Mouse (Mus musculus): ENCODE measurements around the gene Ms4a15. TPM values are rescaled to one million over a fixed set of nuclear protein-coding genes. Genes with fewer than 3 reads are reported as not detected.

Gene Ms4a15
- polyA plus RNA-seq, 1 experiment from 2014 or later, result 0.87 TPM

DNA sequence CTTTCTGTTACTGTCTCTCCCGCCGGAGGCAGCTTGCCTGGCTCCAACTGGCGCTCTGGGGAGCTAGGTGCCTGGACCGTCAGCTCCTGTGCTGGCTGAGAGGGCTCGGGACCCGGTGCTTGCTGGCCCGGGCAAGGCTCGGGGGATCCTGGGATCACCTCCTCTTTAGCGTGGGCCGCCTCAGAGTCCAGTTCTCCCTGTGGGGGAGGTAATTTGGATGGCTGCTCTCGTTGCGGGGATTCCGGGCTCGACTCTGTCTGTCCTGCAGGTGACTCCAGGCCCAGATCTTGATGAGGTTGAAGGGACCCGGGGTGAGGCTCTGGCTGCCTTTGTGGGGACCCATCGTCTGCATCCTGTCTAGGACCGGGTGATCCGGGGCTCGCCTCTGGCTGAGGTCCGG, 44.6 kb downstream of the Ms4a15 start:
- Histone ChIP-seq H3K9me3 (ENCODE audit: control insufficient read depth, low read length) (no peaks in the 10 kb centered on the region), H3K27ac (ENCODE audit: low read length) (no peak overlapping the region), H3K27me3 (replicated peaks; ENCODE audit: control insufficient read depth, insufficient read depth, low read length) (no peaks in the 10 kb centered on the region), H3K36me3 (ENCODE audit: control insufficient read depth, insufficient read depth) (peaks cover 12% of the 10 kb centered on the region), H3K9ac (replicated peaks; ENCODE audit: low read depth, low read length) (peak overlapping the region; percentile 58), H3K4me1 (replicated peaks; ENCODE audit: control insufficient read depth, insufficient read depth, low read length) (peaks cover 23% of the 10 kb centered on the region), H3K4me3 (replicated peaks; ENCODE audit: low read length) (peak overlapping the region; percentile 69), H3K4me2 (ENCODE audit: low read length) (peak overlapping the region; percentile 94)
- under 1% methylated on average over 20 of the region's 20 CpGs for WGBS
- ATAC-seq, result peak; percentile 0; the same call in 1 of the 2 replicates

GRCm38 (mm10) chr19:10947219-10947618, 45.8 kb downstream of the Ms4a15 start:
- ATAC-seq, result no peak
- peak overlapping the region; percentile 69; the same call in 1 of the 2 replicates for H3K4me3 ChIP-seq (replicated peaks; ENCODE audit: low read length)
- no peak overlapping the region for H3K27ac ChIP-seq (ENCODE audit: low read length)
- 88% methylated on average over 5 of the region's 5 CpGs for WGBS
- peak overlapping the region; percentile 58; the same call in 1 of the 2 replicates for H3K9ac ChIP-seq (replicated peaks; ENCODE audit: low read depth, low read length)
- H3K4me2 ChIP-seq (ENCODE audit: low read length), result peak overlapping the region; percentile 94
- peaks cover 17% of the 10 kb centered on the region for H3K36me3 ChIP-seq (ENCODE audit: control insufficient read depth, insufficient read depth)
- peaks cover 23% of the 10 kb centered on the region for H3K4me1 ChIP-seq (replicated peaks; ENCODE audit: control insufficient read depth, insufficient read depth, low read length)
- no peaks in the 10 kb centered on the region for H3K27me3 ChIP-seq (replicated peaks; ENCODE audit: control insufficient read depth, insufficient read depth, low read length)
- H3K9me3 ChIP-seq (ENCODE audit: control insufficient read depth, low read length), result no peaks in the 10 kb centered on the region

- Histone ChIP-seq H3K4me2 (ENCODE audit: low read length) (no peak overlapping the region), H3K27ac (ENCODE audit: low read length) (no peak overlapping the region), H3K9me3 (ENCODE audit: control insufficient read depth, low read length) (no peaks in the 10 kb centered on the region), H3K9ac (replicated peaks; ENCODE audit: low read depth, low read length) (no peak overlapping the region), H3K36me3 (ENCODE audit: control insufficient read depth, insufficient read depth) (peaks cover 18% of the 10 kb centered on the region), H3K4me1 (replicated peaks; ENCODE audit: control insufficient read depth, insufficient read depth, low read length) (peaks cover 23% of the 10 kb centered on the region), H3K4me3 (replicated peaks; ENCODE audit: low read length) (no peak overlapping the region), H3K27me3 (replicated peaks; ENCODE audit: control insufficient read depth, insufficient read depth, low read length) (no peaks in the 10 kb centered on the region)
- no peak for ATAC-seq
- 86% methylated on average over 3 of the region's 3 CpGs for WGBS
Observed at GRCm38 (mm10) chr19:10946506-10946905, 46.5 kb downstream of the Ms4a15 start.

DNA sequence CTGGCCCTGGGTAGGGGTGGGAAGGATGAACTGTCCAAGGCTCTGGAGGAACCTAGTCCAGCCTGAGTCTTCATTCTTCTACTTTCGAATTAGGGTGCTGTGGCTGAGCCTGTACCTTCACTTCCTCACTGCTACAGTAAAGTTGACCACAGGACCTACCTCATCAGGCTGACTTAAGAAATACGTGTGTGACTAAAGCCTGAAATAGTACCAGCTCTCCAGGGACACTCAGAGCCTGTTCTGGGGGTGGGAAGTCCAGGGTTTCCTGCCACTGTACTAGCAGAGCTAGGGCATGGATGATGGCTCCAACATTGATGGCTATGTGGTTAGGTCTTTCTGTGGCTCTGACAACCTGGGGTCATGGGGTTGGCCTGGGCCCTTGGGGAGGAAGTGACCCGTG, 49.1 kb downstream of the Ms4a15 start:
- Histone ChIP-seq H3K27ac (ENCODE audit: low read length) (no peak overlapping the region), H3K9ac (replicated peaks; ENCODE audit: low read depth, low read length) (no peak overlapping the region), H3K9me3 (ENCODE audit: control insufficient read depth, low read length) (no peaks in the 10 kb centered on the region), H3K36me3 (ENCODE audit: control insufficient read depth, insufficient read depth) (peaks cover 18% of the 10 kb centered on the region), H3K4me2 (ENCODE audit: low read length) (no peak overlapping the region), H3K4me1 (replicated peaks; ENCODE audit: control insufficient read depth, insufficient read depth, low read length) (peaks cover 37% of the 10 kb centered on the region), H3K27me3 (replicated peaks; ENCODE audit: control insufficient read depth, insufficient read depth, low read length) (no peaks in the 10 kb centered on the region), H3K4me3 (replicated peaks; ENCODE audit: low read length) (no peak overlapping the region)
- 90% methylated on average over 3 of the region's 3 CpGs for WGBS
- ATAC-seq, result no peak

DNA sequence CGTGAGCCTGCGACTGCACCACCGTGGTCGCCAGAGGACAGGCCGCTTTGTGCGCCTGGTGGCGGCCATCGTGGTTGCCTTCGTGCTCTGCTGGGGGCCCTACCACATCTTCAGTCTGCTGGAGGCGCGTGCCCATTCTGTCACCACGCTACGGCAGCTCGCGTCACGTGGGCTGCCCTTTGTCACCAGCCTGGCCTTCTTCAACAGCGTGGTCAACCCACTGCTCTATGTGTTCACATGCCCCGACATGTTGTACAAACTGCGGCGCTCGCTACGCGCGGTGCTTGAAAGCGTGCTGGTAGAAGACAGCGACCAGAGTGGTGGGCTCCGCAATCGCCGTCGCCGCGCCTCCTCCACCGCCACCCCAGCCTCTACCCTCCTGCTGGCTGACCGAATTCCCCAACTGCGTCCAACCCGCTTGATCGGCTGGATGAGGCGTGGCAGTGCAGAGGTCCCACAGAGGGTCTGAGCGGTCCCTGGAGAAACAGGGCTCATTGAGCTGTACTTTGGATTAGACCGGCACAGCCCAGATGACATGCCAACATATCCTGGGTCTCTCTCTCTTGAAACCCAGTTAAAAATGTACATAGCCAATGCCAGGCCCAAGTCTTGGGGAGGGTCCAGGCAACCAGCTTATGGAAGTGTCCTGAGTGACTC, 52.1 kb downstream of the Ms4a15 start:
- Histone ChIP-seq H3K9me3 (ENCODE audit: control insufficient read depth, low read length) (no peaks in the 10 kb centered on the region), H3K4me1 (replicated peaks; ENCODE audit: control insufficient read depth, insufficient read depth, low read length) (peaks cover 14% of the 10 kb centered on the region), H3K27me3 (replicated peaks; ENCODE audit: control insufficient read depth, insufficient read depth, low read length) (no peaks in the 10 kb centered on the region), H3K4me2 (ENCODE audit: low read length) (peak overlapping the region; percentile 87), H3K4me3 (replicated peaks; ENCODE audit: low read length) (peak overlapping the region; percentile 42), H3K36me3 (ENCODE audit: control insufficient read depth, insufficient read depth) (peaks cover 18% of the 10 kb centered on the region), H3K27ac (ENCODE audit: low read length) (peak overlapping the region; percentile 48), H3K9ac (replicated peaks; ENCODE audit: low read depth, low read length) (peak overlapping the region; percentile 69)
- peak; percentile 80 for ATAC-seq
- WGBS, result under 1% methylated on average over 40 of the region's 40 CpGs

DNA sequence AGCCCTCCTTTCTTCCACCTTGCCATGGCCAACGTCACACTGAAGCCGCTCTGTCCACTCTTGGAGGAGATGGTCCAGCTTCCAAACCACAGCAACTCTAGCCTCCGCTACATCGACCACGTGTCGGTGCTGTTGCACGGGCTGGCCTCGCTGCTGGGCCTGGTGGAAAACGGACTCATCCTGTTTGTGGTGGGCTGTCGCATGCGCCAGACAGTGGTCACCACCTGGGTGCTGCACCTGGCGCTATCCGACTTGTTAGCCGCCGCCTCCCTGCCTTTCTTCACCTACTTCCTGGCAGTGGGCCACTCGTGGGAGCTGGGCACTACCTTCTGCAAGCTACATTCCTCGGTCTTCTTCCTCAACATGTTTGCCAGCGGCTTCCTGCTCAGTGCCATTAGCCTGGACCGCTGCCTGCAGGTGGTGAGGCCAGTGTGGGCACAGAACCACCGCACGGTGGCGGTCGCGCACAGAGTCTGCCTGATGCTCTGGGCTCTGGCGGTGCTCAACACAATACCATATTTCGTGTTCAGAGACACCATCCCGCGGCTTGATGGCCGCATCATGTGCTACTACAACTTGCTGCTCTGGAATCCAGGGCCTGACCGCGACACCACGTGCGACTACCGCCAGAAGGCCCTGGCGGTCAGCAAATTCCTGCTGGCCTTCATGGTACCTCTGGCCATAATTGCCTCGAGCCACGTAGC, 52.8 kb downstream of the Ms4a15 start:
- peak overlapping the region; percentile 42 for H3K4me3 ChIP-seq (replicated peaks; ENCODE audit: low read length)
- peak overlapping the region; percentile 48 for H3K27ac ChIP-seq (ENCODE audit: low read length)
- ATAC-seq, result peak; percentile 94
- peaks cover 18% of the 10 kb centered on the region for H3K36me3 ChIP-seq (ENCODE audit: control insufficient read depth, insufficient read depth)
- peak overlapping the region; percentile 69 for H3K9ac ChIP-seq (replicated peaks; ENCODE audit: low read depth, low read length)
- H3K4me2 ChIP-seq (ENCODE audit: low read length), result peak overlapping the region; percentile 87
- H3K27me3 ChIP-seq (replicated peaks; ENCODE audit: control insufficient read depth, insufficient read depth, low read length), result no peaks in the 10 kb centered on the region
- peaks cover 14% of the 10 kb centered on the region for H3K4me1 ChIP-seq (replicated peaks; ENCODE audit: control insufficient read depth, insufficient read depth, low read length)
- no peaks in the 10 kb centered on the region for H3K9me3 ChIP-seq (ENCODE audit: control insufficient read depth, low read length)
- 17% methylated on average over 37 of the region's 37 CpGs for WGBS

- H3K4me1 ChIP-seq (replicated peaks; ENCODE audit: control insufficient read depth, insufficient read depth, low read length), result peaks cover 14% of the 10 kb centered on the region
- H3K36me3 ChIP-seq (ENCODE audit: control insufficient read depth, insufficient read depth), result peaks cover 8% of the 10 kb centered on the region
- no peak overlapping the region for H3K4me3 ChIP-seq (replicated peaks; ENCODE audit: low read length)
- no peak overlapping the region for H3K4me2 ChIP-seq (ENCODE audit: low read length)
- H3K27me3 ChIP-seq (replicated peaks; ENCODE audit: control insufficient read depth, insufficient read depth, low read length), result no peaks in the 10 kb centered on the region
- no peak overlapping the region for H3K9ac ChIP-seq (replicated peaks; ENCODE audit: low read depth, low read length)
- no peaks in the 10 kb centered on the region for H3K9me3 ChIP-seq (ENCODE audit: control insufficient read depth, low read length)
- 68% methylated on average over 3 of the region's 3 CpGs for WGBS
- no peak overlapping the region for H3K27ac ChIP-seq (ENCODE audit: low read length)
- no peak for ATAC-seq
Observed at GRCm38 (mm10) chr19:10938771-10939170, 54.3 kb downstream of the Ms4a15 start.

DNA sequence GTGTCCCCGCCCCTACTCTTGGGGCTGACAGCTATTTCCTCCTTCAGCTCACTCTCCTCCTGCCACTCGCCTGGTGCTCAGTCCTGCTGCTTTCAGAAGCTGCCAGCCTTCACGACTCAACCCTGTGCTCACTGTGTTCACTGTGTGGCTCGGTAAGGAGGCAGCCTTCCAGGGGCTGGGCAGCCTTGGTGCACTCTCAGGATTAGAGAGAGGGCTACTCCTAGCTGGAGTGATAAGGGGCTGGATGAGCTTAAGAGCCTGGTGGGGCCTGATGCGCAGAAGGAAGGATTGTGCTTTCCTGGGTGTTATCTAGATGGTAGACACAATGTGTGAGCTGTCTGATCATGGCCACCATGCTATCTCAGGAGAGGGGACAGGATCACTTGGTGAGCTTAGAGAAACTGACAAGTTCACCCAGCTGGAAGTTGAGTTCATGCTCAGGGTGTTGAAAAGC, 55.9 kb downstream of the Ms4a15 start, which contains the start of gene Ptgdr2:
TSS of gene Ptgdr2 (plus strand) at position 51 of the 454 bp plus-strand sequence.
- no peaks in the 10 kb centered on the region for H3K9me3 ChIP-seq (ENCODE audit: control insufficient read depth, low read length)
- no peak within 1 kb of the TSS for H3K9ac ChIP-seq (replicated peaks; ENCODE audit: low read depth, low read length)
- no peak within 1 kb of the TSS for H3K4me2 ChIP-seq (ENCODE audit: low read length)
- no peak within 1 kb of the TSS for H3K4me3 ChIP-seq (replicated peaks; ENCODE audit: low read length)
- no peak for ATAC-seq
- peaks cover under 1% of the 10 kb centered on the region; the same call in 1 of the 2 replicates for H3K36me3 ChIP-seq (ENCODE audit: control insufficient read depth, insufficient read depth)
- WGBS, result 65% methylated on average over 5 of the region's 5 CpGs
- H3K4me1 ChIP-seq (replicated peaks; ENCODE audit: control insufficient read depth, insufficient read depth, low read length), result peaks cover 14% of the 10 kb centered on the region
- no peak within 1 kb of the TSS for H3K27ac ChIP-seq (ENCODE audit: low read length)
- H3K27me3 ChIP-seq (replicated peaks; ENCODE audit: control insufficient read depth, insufficient read depth, low read length), result no peaks in the 10 kb centered on the region

DNA sequence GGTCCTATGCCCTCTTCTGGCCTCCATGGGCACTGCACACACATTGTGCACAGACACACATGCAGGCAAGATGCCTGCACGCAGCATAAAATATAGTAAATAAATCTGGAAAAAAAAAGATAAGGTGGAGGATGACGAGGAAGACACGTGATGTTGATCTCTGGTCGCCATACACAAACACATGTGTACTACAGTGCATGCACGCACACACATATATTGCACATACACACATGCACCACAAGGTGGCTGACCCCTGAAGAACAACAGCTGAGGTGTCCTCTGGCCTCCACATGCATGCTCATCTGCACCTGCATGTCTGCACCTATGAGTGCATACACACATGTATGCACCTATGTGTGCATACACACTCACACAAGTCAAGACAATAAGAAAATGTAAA, 57.0 kb downstream of the Ms4a15 start:
- H3K4me3 ChIP-seq (replicated peaks; ENCODE audit: low read length), result no peak overlapping the region
- no peaks in the 10 kb centered on the region for H3K9me3 ChIP-seq (ENCODE audit: control insufficient read depth, low read length)
- 81% methylated on average over 5 of the region's 5 CpGs for WGBS
- no peak overlapping the region for H3K9ac ChIP-seq (replicated peaks; ENCODE audit: low read depth, low read length)
- H3K4me1 ChIP-seq (replicated peaks; ENCODE audit: control insufficient read depth, insufficient read depth, low read length), result peaks cover 9% of the 10 kb centered on the region
- H3K27ac ChIP-seq (ENCODE audit: low read length), result no peak overlapping the region
- H3K36me3 ChIP-seq (ENCODE audit: control insufficient read depth, insufficient read depth), result no peaks in the 10 kb centered on the region
- no peak for ATAC-seq
- H3K27me3 ChIP-seq (replicated peaks; ENCODE audit: control insufficient read depth, insufficient read depth, low read length), result no peaks in the 10 kb centered on the region
- no peak overlapping the region for H3K4me2 ChIP-seq (ENCODE audit: low read length)
